Mouse (Mus musculus) liver, embryonic 11.5 days (tissue): ENCODE measurements at regions not wholly inside any gene's neighbourhood (a gene's known extent, or its start where the extent isn't known, plus 50 kb on each side); places are given as distances from the start of the nearest gene placed in this dataset.

Experiments
- ATAC-seq: fragments of 200-750 bp; cut with Nextera tagmentation; replicated peaks from 2 replicates; pipeline ENCODE4 v1.8.0; 2017; ENCODE audit warnings: moderate number of reproducible peaks, mild to moderate bottlenecking, moderate TSS enrichment, moderate library complexity; ENCODE audit not compliant: low FRiP score
- DNase-seq: peaks from one replicate; pipeline ENCODE4 v3.0.0-alpha.2; 2017; ENCODE audit warnings: low spot score
- H3K27ac ChIP-seq: fragments of 300-500 bp; sonication (generic); 2 replicates; pipeline ENCODE4 v1.5.1; 2014; ENCODE audit warnings: mild to moderate bottlenecking, low read depth, low read length, control low read depth
- H3K27me3 ChIP-seq: fragments of 300-500 bp; sonication (generic); replicated peaks from 2 replicates; pipeline ENCODE4 v1.6.1; 2014; ENCODE audit warnings: low read length, mixed read lengths; ENCODE audit not compliant: control insufficient read depth, insufficient read depth
- H3K36me3 ChIP-seq: fragments of 300-500 bp; sonication (generic); 2 replicates; pipeline ENCODE4 v1.6.1; 2014; ENCODE audit warnings: mild to moderate bottlenecking, low read length, moderate library complexity, mixed read lengths; ENCODE audit not compliant: control insufficient read depth, insufficient read depth
- H3K4me1 ChIP-seq: fragments of 300-500 bp; sonication (generic); replicated peaks from 2 replicates; pipeline ENCODE4 v1.6.1; 2014; ENCODE audit warnings: low read length, mixed read lengths; ENCODE audit not compliant: control insufficient read depth, insufficient read depth
- H3K4me2 ChIP-seq: fragments of 300-500 bp; sonication (generic); 2 replicates; pipeline ENCODE4 v1.6.1; 2014; ENCODE audit warnings: mild to moderate bottlenecking, control low read depth, moderate library complexity
- H3K4me3 ChIP-seq: fragments of 300-500 bp; sonication (generic); 2 replicates; pipeline ENCODE4 v1.5.1; 2014; ENCODE audit warnings: low read depth, low read length, control low read depth
- H3K9ac ChIP-seq: fragments of 300-500 bp; sonication (generic); 2 replicates; pipeline ENCODE4 v1.6.1; 2014; ENCODE audit warnings: low read depth, low read length, control low read depth
- H3K9me3 ChIP-seq: fragments of 300-500 bp; sonication (generic); 2 replicates; pipeline ENCODE4 v1.6.1; 2016; ENCODE audit warnings: low read length, inconsistent platforms, mixed read lengths; ENCODE audit not compliant: control insufficient read depth
- WGBS: fragments of 180-500 bp; shearing (Covaris S2); extraction: QIAGEN DNeasy Blood & Tissue Kit; methylation state at CpG from one replicate; pipeline ENCODE4 v1.1.7; 2014; 5-methylcytosine and 5-hydroxymethylcytosine counted together

- ATAC-seq, result no peak
- no peak overlapping the region for H3K27ac ChIP-seq
- H3K27me3 ChIP-seq, result no peaks in the 10 kb centered on the region
- no peaks in the 10 kb centered on the region for H3K9me3 ChIP-seq
- H3K4me2 ChIP-seq, result no peak overlapping the region
- WGBS, result 91% methylated on average over 3 of the region's 3 CpGs
- H3K4me3 ChIP-seq, result no peak overlapping the region
- H3K9ac ChIP-seq, result no peak overlapping the region
- H3K36me3 ChIP-seq, result no peaks in the 10 kb centered on the region
- no peak for DNase-seq
- no peaks in the 10 kb centered on the region for H3K4me1 ChIP-seq
These were observed 635.9 kb downstream of the Slc22a22 start for GRCm38 (mm10) chr15:56841516-56841915.

GRCm38 (mm10) chr15:56837292-56837691 lies 640.1 kb downstream of the Slc22a22 start:
- no peak overlapping the region for H3K4me3 ChIP-seq
- no peaks in the 10 kb centered on the region for H3K4me1 ChIP-seq
- 96% methylated on average over 1 of the region's 1 CpGs for WGBS
- H3K27ac ChIP-seq, result no peak overlapping the region
- H3K27me3 ChIP-seq, result no peaks in the 10 kb centered on the region
- no peaks in the 10 kb centered on the region for H3K36me3 ChIP-seq
- no peaks in the 10 kb centered on the region for H3K9me3 ChIP-seq
- DNase-seq (no peak), ATAC-seq (no peak)
- H3K4me2 ChIP-seq, result no peak overlapping the region
- no peak overlapping the region for H3K9ac ChIP-seq

- ATAC-seq (no peak), DNase-seq (no peak)
- no peaks in the 10 kb centered on the region for H3K4me1 ChIP-seq
- no peaks in the 10 kb centered on the region for H3K27me3 ChIP-seq
- H3K9ac ChIP-seq, result no peak overlapping the region
- no peak overlapping the region for H3K4me3 ChIP-seq
- no peak overlapping the region for H3K27ac ChIP-seq
- 77% methylated on average over 2 of the region's 2 CpGs for WGBS
- no peak overlapping the region for H3K4me2 ChIP-seq
- no peaks in the 10 kb centered on the region for H3K36me3 ChIP-seq
- H3K9me3 ChIP-seq, result no peaks in the 10 kb centered on the region
These were observed 642.8 kb downstream of the Slc22a22 start for GRCm38 (mm10) chr15:56834621-56835020.

GRCm38 (mm10) chr15:56832666-56833065 lies 644.8 kb downstream of the Slc22a22 start:
- no peaks in the 10 kb centered on the region for H3K9me3 ChIP-seq
- DNase-seq, result no peak
- H3K36me3 ChIP-seq, result no peaks in the 10 kb centered on the region
- H3K27ac ChIP-seq, result no peak overlapping the region
- no peak overlapping the region for H3K9ac ChIP-seq
- 90% methylated on average over 7 of the region's 7 CpGs for WGBS
- ATAC-seq, result no peak
- H3K4me2 ChIP-seq, result no peak overlapping the region
- no peak overlapping the region for H3K4me3 ChIP-seq
- H3K4me1 ChIP-seq, result no peaks in the 10 kb centered on the region
- H3K27me3 ChIP-seq, result no peaks in the 10 kb centered on the region

- no peak for ATAC-seq
- H3K4me1 ChIP-seq, result no peaks in the 10 kb centered on the region
- 67% methylated on average over 8 of the region's 8 CpGs for WGBS
- no peaks in the 10 kb centered on the region for H3K27me3 ChIP-seq
- no peaks in the 10 kb centered on the region for H3K36me3 ChIP-seq
- no peak overlapping the region for H3K4me2 ChIP-seq
- no peak for DNase-seq
- no peak overlapping the region for H3K9ac ChIP-seq
- no peak overlapping the region for H3K4me3 ChIP-seq
- H3K9me3 ChIP-seq, result no peaks in the 10 kb centered on the region
- H3K27ac ChIP-seq, result no peak overlapping the region
These were observed 656.3 kb downstream of the Slc22a22 start for GRCm38 (mm10) chr15:56820977-56821579.

GRCm38 (mm10) chr15:56820256-56820976 lies 657.0 kb downstream of the Slc22a22 start:
- ATAC-seq (no peak), DNase-seq (no peak)
- Histone ChIP-seq H3K4me2 (no peak overlapping the region), H3K4me3 (no peak overlapping the region), H3K36me3 (no peaks in the 10 kb centered on the region), H3K27ac (no peak overlapping the region), H3K27me3 (no peaks in the 10 kb centered on the region), H3K9ac (no peak overlapping the region), H3K9me3 (no peaks in the 10 kb centered on the region), H3K4me1 (no peaks in the 10 kb centered on the region)
- WGBS, result 65% methylated on average over 4 of the region's 4 CpGs

- no peaks in the 10 kb centered on the region for H3K27me3 ChIP-seq
- no peaks in the 10 kb centered on the region for H3K4me1 ChIP-seq
- H3K4me2 ChIP-seq, result no peak overlapping the region
- ATAC-seq (no peak), DNase-seq (no peak)
- no peaks in the 10 kb centered on the region for H3K36me3 ChIP-seq
- no peak overlapping the region for H3K4me3 ChIP-seq
- 54% methylated on average over 4 of the region's 4 CpGs for WGBS
- no peak overlapping the region for H3K27ac ChIP-seq
- H3K9me3 ChIP-seq, result no peaks in the 10 kb centered on the region
- H3K9ac ChIP-seq, result no peak overlapping the region
These were observed 659.2 kb downstream of the Slc22a22 start for GRCm38 (mm10) chr15:56818158-56818690.

GRCm38 (mm10) chr15:56817204-56818157 lies 659.9 kb downstream of the Slc22a22 start:
- Histone ChIP-seq H3K4me2 (no peak overlapping the region), H3K9me3 (no peaks in the 10 kb centered on the region), H3K36me3 (no peaks in the 10 kb centered on the region), H3K27ac (no peak overlapping the region), H3K9ac (no peak overlapping the region), H3K4me1 (no peaks in the 10 kb centered on the region), H3K27me3 (no peaks in the 10 kb centered on the region), H3K4me3 (no peak overlapping the region)
- ATAC-seq (no peak), DNase-seq (no peak)
- 75% methylated on average over 5 of the region's 5 CpGs for WGBS
